Comparison of ENCODE assay signal across 17 mouse cellular contexts in the genomic region with DNA sequence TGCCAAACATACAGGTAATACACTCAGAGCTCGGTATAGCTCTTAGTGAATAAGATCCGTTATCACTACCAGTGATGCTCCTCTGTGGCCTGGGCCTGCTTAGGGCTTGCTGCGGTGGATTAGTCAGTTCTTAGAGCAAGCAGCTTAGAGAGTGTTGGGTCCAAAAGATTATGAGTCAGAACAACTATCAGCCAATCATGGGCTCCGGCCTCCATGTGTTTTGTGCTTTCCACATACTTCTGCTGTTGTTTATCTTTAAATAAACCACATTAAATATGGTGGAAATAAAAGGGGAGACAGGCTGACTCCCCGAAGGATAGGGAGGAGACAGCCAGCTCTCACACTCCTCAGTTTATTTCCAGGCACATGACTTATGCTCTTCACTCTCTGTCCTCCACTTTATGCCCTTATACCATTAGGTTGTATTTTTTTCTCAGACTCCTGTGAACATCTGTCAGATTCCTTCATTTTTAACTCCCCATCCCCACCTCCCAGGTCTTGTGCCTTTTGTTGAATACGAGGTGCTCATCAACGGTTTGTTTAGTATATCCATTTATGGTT.
DNase-seq lines count a peak whose midpoint lies in the region; ATAC-seq lines count a peak whose summit lies in the region.
"Had no signal": no experiment of that assay in that cellular context is flagged by ENCODE, and none has a peak within 500 bp of the region (broad histone marks: within the 10 kb centered on the region; RNA-seq: fewer than 3 reads in every experiment).

No protein-coding gene starts in this region.

- no peak for ATAC-seq in frontal cortex, adult (ENCODE audit: low TSS enrichment)
- ATAC-seq: CD4-positive, CD25-positive, alpha-beta regulatory T cell, adult 4 months; forebrain, embryonic 13.5 days; forebrain, embryonic 15.5 days; forebrain, postnatal 0 days had no signal

- DNase-seq in 3T3-L1 (ENCODE audit: low read depth, low spot score) (peak; percentile 77), NIH3T3 (ENCODE audit: low read depth) (peak; percentile 84)
- no peak for DNase-seq in cerebellum, postnatal 14 days
- DNase-seq in right cerebral cortex, adult 18-20 months = no peak
- DNase-seq: adrenal gland, adult 2 months; adrenal gland, postnatal 10 days; adrenal gland, postnatal 25 days; cerebellum, adult 11 months; cerebellum, adult 18-20 months; cerebellum, adult 8-10 months; cerebellum, adult 9-11 months; cerebellum, postnatal 25 days; forebrain, postnatal 0 days had no signal

Comparison
In these comparisons a context has a peak if more than half of its experiments do, and no peak if none do; other contexts are left out.
1. DNase-seq: peak in 3T3-L1 (single experiment) and NIH3T3 (single experiment); none in cerebellum, postnatal 14 days (0 of 2) and right cerebral cortex, adult 18-20 months (single experiment).